Mouse (Mus musculus): ENCODE results near the gene Wap.
"Not testable (repeated sequence)": the region's sequence is repeated elsewhere in the genome, so short reads cannot be mapped to it uniquely, and the experiment has no call there.

Gene Wap

GRCm38 (mm10) chr11:6638537-6638936, at the start of gene Wap:
TSS of gene Wap (minus strand) at chr11:6638637.
- DNase-seq (ENCODE audit: low spot score) = no peak

- DNase-seq (ENCODE audit: low spot score) = no peak
Observed at GRCm38 (mm10) chr11:6684741-6685140, 46.3 kb upstream of the Wap start.

- DNase-seq (ENCODE audit: low spot score) = peak; percentile 14
Observed at GRCm38 (mm10) chr11:6680397-6680818, 42.0 kb upstream of the Wap start.

DNA sequence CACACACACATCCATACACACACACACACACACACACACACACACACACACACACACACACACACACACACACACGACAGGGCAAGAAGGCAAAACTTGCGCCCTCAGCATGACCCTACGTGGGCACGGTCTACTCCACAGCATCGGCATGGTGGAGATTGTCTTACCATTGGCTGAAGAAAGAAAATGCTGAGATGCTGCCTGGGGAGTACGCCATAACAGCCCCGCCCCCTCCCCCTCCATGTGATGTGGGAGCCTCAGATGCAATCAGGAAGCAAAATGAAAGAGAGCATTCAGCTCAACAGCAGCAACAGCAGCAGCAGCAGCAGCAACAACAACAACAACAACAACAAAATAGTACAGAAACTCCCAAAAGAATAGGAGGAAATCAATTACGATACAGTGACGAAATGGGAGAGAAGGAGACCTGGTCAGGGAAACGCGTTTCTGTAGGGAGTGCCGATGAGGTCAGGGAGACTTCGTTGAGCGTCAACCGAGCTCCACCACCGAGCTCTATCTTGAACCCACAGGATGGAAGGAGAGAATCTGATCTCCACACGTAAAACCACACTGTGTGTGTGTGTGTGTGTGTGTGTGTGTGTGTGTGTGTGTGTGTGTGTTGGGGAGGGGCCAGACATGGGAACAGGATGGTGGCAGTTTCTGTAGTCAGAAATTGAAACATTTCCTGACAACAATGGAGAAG, 41.4 kb upstream of the Wap start:
- DNase-seq (ENCODE audit: low spot score) = no peak

DNA sequence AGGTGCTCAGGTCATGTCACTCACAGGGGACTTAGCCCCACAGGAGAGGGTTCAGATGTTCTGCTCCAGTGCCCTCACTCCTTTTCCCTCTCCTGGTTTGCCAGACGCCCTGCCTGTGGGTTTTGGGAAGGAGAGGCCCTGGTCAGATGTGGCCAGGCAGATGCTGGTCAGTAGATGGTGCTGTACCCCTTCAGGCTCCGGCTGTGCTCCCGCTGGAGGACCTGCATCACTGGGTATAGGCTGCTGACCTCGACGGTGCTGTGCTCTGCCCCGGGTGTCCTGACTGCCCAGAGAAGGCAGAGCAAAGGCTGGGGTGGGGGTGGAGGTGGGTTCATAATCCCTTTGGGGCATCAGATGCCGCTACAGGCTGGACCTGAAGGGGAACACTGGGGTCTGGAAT, 39.1 kb upstream of the Wap start:
- no peak for DNase-seq (ENCODE audit: low spot score)

DNA sequence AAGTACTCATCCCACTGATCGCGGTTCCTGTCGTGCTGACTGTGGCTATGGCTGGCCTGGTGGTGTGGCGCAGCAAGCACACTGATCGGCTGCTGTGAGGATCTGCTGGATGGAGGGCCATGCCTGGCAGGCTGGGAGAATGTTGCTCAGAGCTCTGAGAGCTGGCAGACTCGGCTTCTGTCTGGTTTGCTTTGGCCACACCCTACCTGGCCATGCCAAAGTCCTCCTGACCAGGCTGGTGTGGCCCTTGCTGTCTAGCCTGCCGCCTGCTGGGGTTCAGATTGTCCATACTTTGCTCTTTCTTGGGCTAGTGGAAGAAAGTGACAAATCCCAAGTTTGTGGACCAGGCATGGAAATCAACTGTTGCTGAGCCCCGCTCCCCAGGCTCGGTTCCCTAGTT, 38.2 kb upstream of the Wap start:
- no peak for DNase-seq (ENCODE audit: low spot score)

DNA sequence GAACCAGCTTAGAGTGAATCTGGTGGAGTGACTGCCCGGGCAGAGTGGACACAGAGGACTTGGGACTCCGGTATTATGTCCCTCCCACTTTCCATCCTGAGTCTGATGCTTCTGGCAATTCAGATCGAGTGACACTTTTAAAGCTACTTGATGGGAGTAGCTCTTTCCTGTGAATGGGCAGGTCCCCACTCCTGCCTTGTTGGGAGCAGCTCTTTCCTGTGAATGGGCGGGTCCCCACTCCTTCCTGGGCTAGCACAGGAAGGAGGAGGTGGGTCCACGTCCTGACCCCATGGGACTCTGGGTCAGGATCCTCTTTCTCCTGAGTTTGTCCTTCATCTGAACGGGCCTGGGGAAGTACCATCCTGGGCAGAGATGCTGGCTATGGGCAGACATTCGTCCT, 37.0 kb upstream of the Wap start:
- no peak for DNase-seq (ENCODE audit: low spot score)

DNA sequence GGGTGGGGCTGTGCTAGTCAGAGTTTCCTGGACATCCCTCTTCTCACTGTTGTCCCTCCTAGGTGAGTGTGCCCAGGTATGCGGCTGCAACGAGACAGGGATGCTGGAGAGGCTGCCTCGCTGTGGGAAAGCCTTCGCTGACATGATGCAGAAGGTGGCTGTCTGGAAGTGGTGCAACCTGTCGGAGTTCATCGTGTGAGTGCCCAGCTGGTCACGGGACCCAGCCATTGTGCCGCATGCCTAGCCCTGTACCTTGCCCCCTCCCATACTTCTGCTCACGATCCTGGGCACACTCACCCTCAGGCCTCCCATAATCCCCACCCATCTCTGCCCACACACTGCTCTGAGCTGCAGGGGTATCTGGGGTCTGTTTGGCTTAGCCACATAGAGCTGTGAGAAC, 36.3 kb upstream of the Wap start:
- no peak for DNase-seq (ENCODE audit: low spot score)

DNA sequence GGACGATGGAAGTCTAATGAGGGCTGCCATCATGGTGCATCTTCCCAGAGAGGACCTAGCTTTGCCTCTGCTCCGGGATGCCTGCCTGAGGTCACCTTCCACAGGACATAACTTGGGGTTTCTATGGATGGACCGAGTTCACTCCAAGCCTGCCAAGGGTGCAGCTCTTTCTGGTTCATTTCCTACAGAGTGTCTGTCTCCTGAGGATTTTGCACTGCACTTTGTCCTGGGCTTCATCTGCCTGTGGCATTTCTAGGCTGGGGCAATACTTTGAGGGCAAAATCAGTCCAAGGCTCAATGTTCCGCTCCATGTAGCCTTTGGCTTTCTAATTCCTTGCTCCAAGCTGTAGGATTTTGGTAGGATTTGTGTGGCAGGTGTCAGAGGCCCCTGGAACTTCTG, 32.4 kb upstream of the Wap start:
- no peak for DNase-seq (ENCODE audit: low spot score)

DNA sequence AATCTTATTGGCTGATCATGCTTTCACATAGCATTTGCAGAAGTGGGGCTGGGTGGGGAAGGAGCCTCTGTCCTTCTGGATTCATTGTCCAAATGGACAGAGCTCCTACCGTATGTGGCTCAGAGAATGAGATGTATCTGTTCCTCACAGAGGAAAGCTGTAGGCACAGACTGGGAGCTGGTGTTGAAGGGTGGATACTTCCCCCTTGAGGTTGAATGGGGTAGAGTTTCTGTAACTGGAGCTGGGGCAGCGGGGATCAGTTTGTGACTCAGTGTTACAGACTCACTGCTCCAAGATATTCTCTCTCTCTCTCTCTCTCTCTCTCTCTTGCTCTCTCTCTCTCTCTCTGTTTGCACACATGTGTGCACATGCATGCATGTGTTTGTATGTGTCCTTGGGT, 31.6 kb upstream of the Wap start:
- DNase-seq (ENCODE audit: low spot score) = no peak

DNA sequence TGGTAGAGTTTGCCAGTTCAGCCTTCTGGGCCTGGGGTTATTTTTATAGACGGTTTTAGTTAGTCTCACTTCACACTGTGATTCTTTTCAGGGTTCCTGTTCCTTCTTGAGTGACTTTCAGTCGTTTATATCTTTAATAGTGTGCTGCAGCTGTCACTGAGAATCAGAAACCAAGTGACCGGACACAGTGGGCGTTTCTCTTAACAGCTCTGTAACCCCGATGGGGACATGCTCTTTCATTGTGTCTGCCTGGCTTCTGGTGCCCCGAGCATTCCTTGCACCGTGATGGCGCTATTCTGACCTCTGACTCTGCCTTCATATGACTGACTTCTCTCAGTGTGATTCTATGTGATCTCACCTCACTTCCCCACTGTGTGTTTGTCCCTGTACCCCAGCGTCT, 30.6 kb upstream of the Wap start:
- no peak for DNase-seq (ENCODE audit: low spot score)

- no peak for DNase-seq (ENCODE audit: low spot score)
Observed at GRCm38 (mm10) chr11:6666634-6667033, 28.2 kb upstream of the Wap start.

GRCm38 (mm10) chr11:6661206-6661605, 22.8 kb upstream of the Wap start:
- DNase-seq (ENCODE audit: low spot score) = no peak

GRCm38 (mm10) chr11:6658271-6658670, 19.8 kb upstream of the Wap start, which contains the start of gene Ramp3:
TSS of gene Ramp3 (plus strand) at chr11:6658521.
- DNase-seq (ENCODE audit: low spot score) = no peak

DNA sequence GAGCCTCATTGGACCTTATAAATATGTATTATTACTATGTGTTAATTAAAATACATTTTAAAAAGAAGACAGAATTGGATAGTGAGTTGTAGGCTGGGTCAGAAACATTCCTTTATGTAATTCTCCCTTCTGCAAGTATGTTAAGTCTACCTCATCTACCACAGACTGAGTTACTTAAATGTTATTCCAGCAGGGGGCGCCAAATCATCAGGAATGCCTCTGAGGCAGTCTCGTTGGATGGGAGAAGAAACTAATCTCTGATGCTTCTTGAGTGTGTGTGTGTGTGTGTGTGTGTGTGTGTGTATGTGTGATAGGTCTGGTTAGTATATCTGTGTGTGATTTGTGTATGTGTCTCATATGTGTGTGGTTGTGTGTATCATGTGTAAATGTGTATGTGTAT, 16.5 kb upstream of the Wap start:
- peak; percentile 60 for DNase-seq (ENCODE audit: low spot score)

- DNase-seq (ENCODE audit: low spot score) = not testable (repeated sequence)
Observed at GRCm38 (mm10) chr11:6652978-6653377, 14.5 kb upstream of the Wap start.

GRCm38 (mm10) chr11:6650519-6650918, 12.1 kb upstream of the Wap start:
- DNase-seq (ENCODE audit: low spot score) = no peak

- DNase-seq (ENCODE audit: low spot score) = no peak
Observed at GRCm38 (mm10) chr11:6647831-6648724, 9.6 kb upstream of the Wap start.

- DNase-seq (ENCODE audit: low spot score) = no peak
Observed at GRCm38 (mm10) chr11:6644566-6644965, 6.1 kb upstream of the Wap start.

DNA sequence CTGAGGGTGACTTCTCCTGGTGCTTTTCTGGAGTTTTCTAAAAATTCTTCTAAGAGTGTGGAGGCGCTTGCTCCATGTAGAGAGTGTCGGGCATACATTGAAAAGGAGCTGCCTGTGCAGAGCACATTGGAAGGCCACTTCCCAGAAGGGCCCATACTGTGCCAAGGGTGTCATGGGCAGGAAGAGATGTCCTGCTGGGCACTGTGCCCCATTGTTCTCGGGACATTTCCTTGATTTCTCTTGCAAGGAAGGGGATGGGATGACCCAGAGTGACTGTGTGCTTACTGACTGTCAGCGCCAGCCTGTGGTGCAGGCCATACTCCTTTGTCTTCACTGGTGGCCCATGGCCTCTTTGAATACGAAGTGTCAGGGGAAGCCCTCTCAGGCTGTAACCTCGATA, 635 bp upstream of the Wap start:
- DNase-seq (ENCODE audit: low spot score) = no peak

DNA sequence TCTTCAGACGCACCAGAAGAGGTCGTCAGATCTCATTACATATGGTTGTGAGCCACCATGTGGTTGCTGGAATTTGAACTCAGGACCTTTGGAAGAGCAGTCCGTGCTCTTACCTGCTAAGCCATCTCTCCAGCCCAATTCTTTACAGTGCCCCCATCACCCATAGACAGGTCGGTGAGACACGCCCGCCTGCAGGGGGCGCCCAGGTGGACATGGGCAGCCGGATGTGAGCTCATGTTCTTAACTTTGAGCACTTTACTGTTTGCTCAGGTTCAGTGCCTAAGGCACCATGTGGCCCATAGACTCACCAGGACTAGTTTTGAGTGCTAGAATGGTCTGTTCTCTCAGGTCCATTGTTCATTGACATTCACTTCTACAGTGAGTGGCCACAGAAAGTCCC, 2.3 kb downstream of the Wap start:
- DNase-seq (ENCODE audit: low spot score) = no peak

DNA sequence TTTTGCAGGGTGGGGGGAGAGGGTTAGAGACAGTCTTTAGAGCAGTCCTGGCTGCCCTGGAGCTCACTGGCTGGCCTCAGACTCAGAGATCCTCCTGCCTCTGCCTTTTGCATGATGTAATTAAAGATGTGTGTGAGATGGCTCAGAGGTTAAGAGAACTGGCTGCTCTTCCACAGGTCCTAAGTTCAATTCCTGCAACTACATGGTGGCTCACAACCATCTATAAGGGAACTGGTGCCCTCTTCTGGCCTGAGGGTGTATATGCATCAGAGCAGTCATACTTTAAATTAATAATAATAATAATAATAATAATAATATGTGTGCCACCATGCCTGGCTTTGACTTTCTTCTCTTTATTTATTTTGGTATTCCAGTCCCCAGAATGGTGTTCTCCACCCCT, 8.8 kb downstream of the Wap start:
- no peak for DNase-seq (ENCODE audit: low spot score)

- DNase-seq (ENCODE audit: low spot score) = no peak
Observed at GRCm38 (mm10) chr11:6628568-6628967, 9.9 kb downstream of the Wap start.
